Mouse (Mus musculus): Measurements from ENCODE around the gene Slitrk1.

Gene Slitrk1

GRCm38 (mm10) chr14:108913714-108914263 is at the start of gene Slitrk1:
Gene Slitrk1, minus strand, starts transcription at chr14:108914158.
- peak; percentile 86 for DNase-seq

GRCm38 (mm10) chr14:108935777-108936176 is 21.8 kb upstream of the Slitrk1 start:
- DNase-seq, result no peak

GRCm38 (mm10) chr14:108914336-108914735 is 378 bp upstream of the Slitrk1 start:
- no peak for DNase-seq

GRCm38 (mm10) chr14:108912876-108913490 is 975 bp downstream of the Slitrk1 start:
- DNase-seq, result peak; percentile 28

GRCm38 (mm10) chr14:108912021-108912875 is 1.7 kb downstream of the Slitrk1 start:
- DNase-seq, result peak; percentile 84

GRCm38 (mm10) chr14:108911138-108911841 is 2.7 kb downstream of the Slitrk1 start:
- peak; percentile 85 for DNase-seq

GRCm38 (mm10) chr14:108910449-108911137 is 3.4 kb downstream of the Slitrk1 start:
- DNase-seq, result peak; percentile 62

- DNase-seq, result peak; percentile 37
These were observed 4.5 kb downstream of the Slitrk1 start for GRCm38 (mm10) chr14:108909336-108909953.

GRCm38 (mm10) chr14:108898601-108899000 is 15.4 kb downstream of the Slitrk1 start:
- DNase-seq, result peak; percentile 67

GRCm38 (mm10) chr14:108895456-108895855 is 18.5 kb downstream of the Slitrk1 start:
- peak; percentile 61 for DNase-seq

GRCm38 (mm10) chr14:108867816-108868215 is 46.1 kb downstream of the Slitrk1 start:
- DNase-seq, result no peak

GRCm38 (mm10) chr14:108864631-108865030 is 49.3 kb downstream of the Slitrk1 start:
- no peak for DNase-seq

GRCm38 (mm10) chr14:108859310-108859709 is 54.6 kb downstream of the Slitrk1 start:
- no peak for DNase-seq

Measured in cerebellum, adult 9-11 months (tissue).